Mouse (Mus musculus): ENCODE measurements around the gene Nsd1.

DNA sequence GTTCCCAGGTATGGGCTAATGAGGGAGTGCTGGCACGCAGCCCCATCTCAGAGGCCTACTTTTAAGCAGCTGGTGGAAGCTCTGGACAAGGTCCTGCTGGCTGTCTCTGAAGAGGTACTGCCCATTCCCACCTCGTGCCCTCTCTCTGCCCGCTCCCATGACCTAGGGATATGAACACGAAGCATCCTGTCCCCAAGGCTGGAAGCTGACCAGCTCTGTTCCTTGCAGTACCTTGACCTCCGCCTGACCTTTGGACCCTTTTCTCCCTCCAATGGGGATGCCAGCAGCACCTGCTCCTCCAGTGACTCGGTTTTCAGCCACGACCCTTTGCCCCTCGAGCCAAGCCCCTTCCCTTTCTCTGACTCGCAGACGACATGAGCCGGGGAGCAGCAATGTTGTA lies 41.8 kb upstream of the Nsd1 start:
- TF ChIP-seq CTCF (conservative IDR thresholded peaks at IDR 0.05; ENCODE audit: insufficient read depth, insufficient read length, low read depth, low read length) = no peak
- no peak for TF ChIP-seq POLR2A (IDR thresholded peaks at IDR 0.05; ENCODE audit: low read depth, low read length)
